Mouse (Mus musculus) heart, postnatal 0 days (tissue): ENCODE measurements around the gene Dpy19l1. TPM values are rescaled to one million over a fixed set of nuclear protein-coding genes. Genes with fewer than 3 reads are reported as not detected.

ENCODE experiments used
- ATAC-seq: fragments of 200-750 bp; cut with Nextera tagmentation; 2 replicates; pipeline ENCODE4 v1.8.0; 2017; ENCODE audit warnings: low read depth, moderate number of reproducible peaks, moderate library complexity; ENCODE audit not compliant: insufficient read depth
- DNase-seq: peaks from one replicate; pipeline ENCODE4 v3.0.0-alpha.2; 2016; ENCODE audit warnings: low spot score
- H3K27ac ChIP-seq: fragments of 300-500 bp; sonication (generic); 2 replicates; pipeline ENCODE4 v1.5.1; 2014; ENCODE audit warnings: low read depth, mild to moderate bottlenecking
- H3K27me3 ChIP-seq: fragments of 300-500 bp; sonication (generic); 2 replicates; pipeline ENCODE4 v1.6.1; 2014; ENCODE audit warnings: low read length, mixed read lengths; ENCODE audit not compliant: control insufficient read depth, insufficient read depth
- H3K36me3 ChIP-seq: fragments of 300-500 bp; sonication (generic); replicated peaks from 2 replicates; pipeline ENCODE4 v1.6.1; 2014; ENCODE audit warnings: low read length, mixed read lengths; ENCODE audit not compliant: control insufficient read depth, insufficient read depth
- H3K4me1 ChIP-seq: fragments of 300-500 bp; sonication (generic); 2 replicates; pipeline ENCODE4 v1.6.1; 2014; ENCODE audit warnings: antibody characterized with exemption; ENCODE audit not compliant: control insufficient read depth, insufficient read depth
- H3K4me2 ChIP-seq: fragments of 300-500 bp; sonication (generic); 2 replicates; pipeline ENCODE4 v1.6.1; 2014; ENCODE audit warnings: low read depth, mild to moderate bottlenecking, low read length, moderate library complexity
- H3K4me3 ChIP-seq: fragments of 300-500 bp; sonication (generic); 2 replicates; pipeline ENCODE4 v1.5.1; 2014; ENCODE audit warnings: low read depth, low read length
- H3K9ac ChIP-seq: fragments of 300-500 bp; sonication (generic); replicated peaks from 2 replicates; pipeline ENCODE4 v1.6.1; 2014; ENCODE audit warnings: low read depth, low read length, mixed read lengths
- H3K9me3 ChIP-seq: fragments of 300-500 bp; sonication (generic); replicated peaks from 2 replicates; pipeline ENCODE4 v1.6.1; 2016; ENCODE audit warnings: low read length; ENCODE audit not compliant: control insufficient read depth
- CTCF ChIP-seq: IDR thresholded peaks from 2 replicates; pipeline ENCODE4 v1.5.1; 2016; ENCODE audit warnings: antibody characterized with exemption, control low read depth, low read depth
- EP300 ChIP-seq: IDR thresholded peaks from 2 replicates; pipeline ENCODE4 v1.6.1; 2016; ENCODE audit warnings: antibody characterized with exemption, low read depth
- WGBS: fragments of 180-500 bp; shearing (Covaris S2); extraction: QIAGEN DNeasy Blood & Tissue Kit; methylation state at CpG from one replicate; pipeline ENCODE4 v1.1.7; 2014; 5-methylcytosine and 5-hydroxymethylcytosine counted together
- polyA plus RNA-seq: library from polyadenylated mRNA; unstranded; fragments of >200 nt; fragmentation: Nextera tagmentation; extraction: Ambion mirVana; gene quantifications from 2 replicates; pipeline ENCODE4 v1.2.1, GENCODE M21; 2015
- total RNA-seq: library from RNA; depleted of rRNA; stranded (reverse); fragments of >200 nt; gene quantifications from 2 replicates; pipeline ENCODE4 v1.2.3, GENCODE M21; 2014; ENCODE audit warnings: low replicate concordance

The Dpy19l1 gene
- total and polyA plus RNA-seq, 2 experiments from 2014 or later = 3.9 to 37.4 TPM

GRCm38 (mm10) chr9:24512121-24512539, 9.2 kb upstream of the Dpy19l1 start:
- no peak overlapping the region for H3K27ac ChIP-seq
- WGBS = 80% methylated on average over 5 of the region's 5 CpGs
- H3K9me3 ChIP-seq = no peaks in the 10 kb centered on the region
- H3K4me2 ChIP-seq = no peak overlapping the region
- no peaks in the 10 kb centered on the region for H3K4me1 ChIP-seq
- no peak for DNase-seq
- TF ChIP-seq EP300 (no peak), CTCF (no peak)
- H3K4me3 ChIP-seq = no peak overlapping the region
- 0 out of 2 replicates have a peak, but pooled peaks cover 3% of the 10 kb centered on the region for H3K27me3 ChIP-seq
- H3K9ac ChIP-seq = no peak overlapping the region
- H3K36me3 ChIP-seq = no peaks in the 10 kb centered on the region
- ATAC-seq = no peak

- no peak for DNase-seq
- WGBS = 75% methylated on average over 4 of the region's 4 CpGs
- no peak for TF ChIP-seq EP300
- TF ChIP-seq CTCF = no peak
Measured at GRCm38 (mm10) chr9:24511371-24512120, 8.6 kb upstream of the Dpy19l1 start.

GRCm38 (mm10) chr9:24508880-24509279, 5.9 kb upstream of the Dpy19l1 start:
- DNase-seq (no peak), ATAC-seq (no peak)
- H3K36me3 ChIP-seq = no peaks in the 10 kb centered on the region
- TF ChIP-seq EP300 (no peak), CTCF (no peak)
- H3K4me3 ChIP-seq = no peak overlapping the region
- no peak overlapping the region for H3K27ac ChIP-seq
- H3K9ac ChIP-seq = no peak overlapping the region
- H3K27me3 ChIP-seq = no peaks in the 10 kb centered on the region
- no peaks in the 10 kb centered on the region for H3K4me1 ChIP-seq
- H3K9me3 ChIP-seq = no peaks in the 10 kb centered on the region
- WGBS = 73% methylated on average over 4 of the region's 4 CpGs
- H3K4me2 ChIP-seq = no peak overlapping the region

More at GRCm38 (mm10) chr9:24511371-24512120, 8.6 kb upstream of the Dpy19l1 start:
- H3K9me3 ChIP-seq = no peaks in the 10 kb centered on the region
- H3K4me3 ChIP-seq = no peak overlapping the region
- H3K4me1 ChIP-seq = no peaks in the 10 kb centered on the region
- no peak overlapping the region for H3K4me2 ChIP-seq
- 0 out of 2 replicates have a peak, but pooled peaks cover 1% of the 10 kb centered on the region for H3K27me3 ChIP-seq
- no peak for ATAC-seq
- H3K9ac ChIP-seq = no peak overlapping the region
- H3K36me3 ChIP-seq = no peaks in the 10 kb centered on the region
- H3K27ac ChIP-seq = no peak overlapping the region

- peaks cover 5% of the 10 kb centered on the region; the same call in 1 of the 2 replicates for H3K4me1 ChIP-seq
- ATAC-seq (no peak), DNase-seq (no peak)
- no peaks in the 10 kb centered on the region for H3K36me3 ChIP-seq
- H3K4me3 ChIP-seq = no peak overlapping the region
- TF ChIP-seq EP300 (no peak), CTCF (no peak)
- H3K4me2 ChIP-seq = no peak overlapping the region
- H3K9me3 ChIP-seq = no peaks in the 10 kb centered on the region
- no peak overlapping the region for H3K27ac ChIP-seq
- H3K27me3 ChIP-seq = no peaks in the 10 kb centered on the region
- H3K9ac ChIP-seq = no peak overlapping the region
Measured at GRCm38 (mm10) chr9:24506510-24506909, 3.6 kb upstream of the Dpy19l1 start.

- H3K4me3 ChIP-seq = no peak overlapping the region
- H3K36me3 ChIP-seq = no peaks in the 10 kb centered on the region
- WGBS = 67% methylated on average over 5 of the region's 5 CpGs
- TF ChIP-seq CTCF = no peak
- TF ChIP-seq EP300 = no peak
- no peaks in the 10 kb centered on the region for H3K9me3 ChIP-seq
- H3K27me3 ChIP-seq = no peaks in the 10 kb centered on the region
- H3K4me2 ChIP-seq = no peak overlapping the region
- peaks cover 5% of the 10 kb centered on the region; the same call in 1 of the 2 replicates for H3K4me1 ChIP-seq
- H3K27ac ChIP-seq = no peak overlapping the region
- DNase-seq (no peak), ATAC-seq (no peak)
- no peak overlapping the region for H3K9ac ChIP-seq
Measured at GRCm38 (mm10) chr9:24505017-24505763, 2.2 kb upstream of the Dpy19l1 start.
